Mouse (Mus musculus): ENCODE results near the gene Pde4c.

Gene Pde4c

GRCm38 (mm10) chr8:70791975-70792691 is 68.6 kb downstream of the Pde4c start:
- peak; percentile 99 for DNase-seq

- peak; percentile 78 for DNase-seq
These were observed 69.2 kb downstream of the Pde4c start for GRCm38 (mm10) chr8:70792700-70793099.

GRCm38 (mm10) chr8:70794215-70794614 is 70.7 kb downstream of the Pde4c start:
- no peak for DNase-seq

GRCm38 (mm10) chr8:70795370-70795769 is 71.8 kb downstream of the Pde4c start:
- DNase-seq, result no peak

- DNase-seq, result no peak
These were observed 73.0 kb downstream of the Pde4c start for GRCm38 (mm10) chr8:70796403-70797080.

- peak; percentile 87 for DNase-seq
These were observed 73.9 kb downstream of the Pde4c start for GRCm38 (mm10) chr8:70797081-70798070.

- peak; percentile 61 for DNase-seq
These were observed 74.8 kb downstream of the Pde4c start for GRCm38 (mm10) chr8:70798281-70798680.

GRCm38 (mm10) chr8:70800648-70801047 is 77.1 kb downstream of the Pde4c start:
- DNase-seq, result no peak

Measured in lung, postnatal 14 days (tissue).